Mouse (Mus musculus): ENCODE results near the gene Ugt2b5. TPM values are rescaled to one million over a fixed set of nuclear protein-coding genes. Genes with fewer than 3 reads are reported as not detected.

Gene Ugt2b5
- polyA plus RNA-seq, 1 experiment from 2014 or later, result 3.8 TPM

Other genes with a start within 250 kb of the Ugt2b5 start
- 29.4 and 32.1 TPM in 2 replicates for gene Ugt2b34, start 233.4 kb downstream of the Ugt2b5 start, polyA plus RNA-seq (2016; fragmentation: Nextera tagmentation; extraction: Ambion mirVana)
- 0.05 TPM in 1 of 2 replicates, not detected in the other for gene Ugt2b1, start 213.8 kb downstream of the Ugt2b5 start, polyA plus RNA-seq (2016; fragmentation: Nextera tagmentation; extraction: Ambion mirVana)
- gene Ugt2b35, start 139.5 kb downstream of the Ugt2b5 start, polyA plus RNA-seq (2016; fragmentation: Nextera tagmentation; extraction: Ambion mirVana), result 0.32 and 0.51 TPM in 2 replicates
- 2.9 and 3.0 TPM in 2 replicates for gene Ugt2b36, start 47.8 kb downstream of the Ugt2b5 start, polyA plus RNA-seq (2016; fragmentation: Nextera tagmentation; extraction: Ambion mirVana)
- gene Ugt2b37, start 114.5 kb upstream of the Ugt2b5 start, polyA plus RNA-seq (2016; fragmentation: Nextera tagmentation; extraction: Ambion mirVana), result not detected in 2 replicates
- not detected in 2 replicates for gene Ugt2a3, start 196.9 kb upstream of the Ugt2b5 start, polyA plus RNA-seq (2016; fragmentation: Nextera tagmentation; extraction: Ambion mirVana)